Mouse (Mus musculus) frontal cortex, adult 2 months (tissue): ENCODE results near the gene Ralgps1. TPM values are rescaled to one million over a fixed set of nuclear protein-coding genes. Genes with fewer than 3 reads are reported as not detected.

Experiments
- DNase-seq, 2 experiments: peaks; one replicate each; pipeline ENCODE4 v3.0.0; 2022; ENCODE audit warnings: low spot score in 1 of 2; ENCODE audit errors: extremely low spot score in 1 of 2
- polyA plus RNA-seq: library from polyadenylated mRNA; depleted of rRNA; stranded (reverse); fragments of >200 nt; gene quantifications from 2 replicates; pipeline ENCODE4 v1.2.3, GENCODE M21; 2012; rRNA removed

Gene Ralgps1
- polyA plus RNA-seq = 55.7 and 63.9 TPM in 2 replicates

DNA sequence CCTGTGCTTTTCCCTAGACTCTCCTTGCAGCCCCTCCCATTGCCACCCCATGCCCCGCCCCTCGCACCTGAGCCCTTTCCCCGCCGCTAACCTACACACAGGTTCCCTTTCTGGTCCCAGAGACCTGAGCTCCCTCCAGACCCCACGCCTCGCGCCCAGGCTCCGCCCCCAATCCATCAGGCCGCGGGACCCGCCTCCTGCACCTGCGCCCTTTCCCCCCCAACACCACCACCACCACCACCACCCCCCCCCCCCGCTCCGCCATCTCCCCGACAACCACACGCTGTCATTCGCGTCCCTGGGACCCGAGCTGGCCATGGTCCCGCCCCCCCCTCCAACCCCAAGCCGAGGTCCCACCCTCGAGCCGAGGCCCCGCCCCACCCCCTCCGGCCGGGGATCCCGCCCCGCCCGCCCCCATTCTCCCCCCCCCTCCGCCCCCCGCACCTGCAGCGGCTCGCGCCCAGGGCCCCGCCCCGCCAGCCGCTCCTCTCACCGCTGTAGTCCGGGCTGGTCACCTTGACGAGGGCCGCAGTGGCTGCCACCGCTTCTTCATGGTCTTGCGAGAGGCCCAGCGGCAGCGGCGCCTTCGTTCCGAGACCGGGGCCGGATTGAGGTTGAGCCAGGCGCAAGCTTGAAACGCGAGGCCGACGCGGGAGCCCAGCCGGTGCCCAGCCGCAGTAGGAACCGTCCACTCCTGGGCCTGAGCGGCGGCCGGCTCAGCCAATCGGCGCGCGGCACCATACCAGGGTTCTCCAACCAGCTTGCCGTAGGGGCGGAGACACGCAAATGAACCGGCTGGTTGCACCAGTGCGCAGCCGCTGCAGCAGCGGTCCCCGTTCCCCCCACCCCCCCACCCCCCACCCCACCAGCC, at the start of gene Ralgps1:
Gene Ralgps1, minus strand, starts transcription at position 710 of the 871 bp plus-strand sequence.
- DNase-seq = peak; percentile 95 to 98

DNA sequence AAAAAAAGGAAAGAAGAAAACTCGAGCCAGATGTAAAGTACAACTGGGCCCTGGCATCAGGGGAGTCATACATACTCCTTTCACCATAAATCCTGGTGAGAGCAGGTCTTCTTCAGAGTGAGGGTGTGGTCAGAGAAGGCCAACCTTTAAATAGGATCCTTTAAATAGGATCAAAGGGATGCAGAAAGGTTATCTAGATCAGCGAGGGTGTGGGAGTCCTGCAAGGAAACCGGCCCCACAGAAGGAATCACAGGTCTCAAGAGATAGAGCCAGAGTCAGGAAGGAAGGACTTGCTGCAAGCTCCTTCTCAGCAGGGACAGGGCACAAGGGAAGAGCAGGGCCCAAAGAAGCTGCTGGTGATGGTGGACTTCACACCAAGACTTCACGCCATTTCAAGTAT, 46.2 kb upstream of the Ralgps1 start:
- DNase-seq = no peak

DNA sequence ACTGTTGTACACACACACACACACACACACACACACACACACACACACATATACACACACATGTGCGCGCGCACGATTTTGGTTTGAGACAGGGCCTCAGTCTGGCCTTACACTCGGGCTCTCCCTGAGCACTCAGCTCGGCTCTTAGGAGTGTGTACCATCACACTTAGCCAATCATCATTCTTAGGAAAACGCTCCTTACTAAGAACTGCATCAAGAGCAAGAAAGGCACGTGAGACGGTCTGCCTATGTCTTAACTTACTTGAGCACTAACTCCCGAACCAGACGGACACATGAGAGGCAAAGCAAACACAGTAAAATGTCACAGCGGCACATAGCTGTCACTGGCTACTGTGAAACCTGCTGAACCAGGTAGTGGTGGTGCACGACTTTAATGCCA, 42.7 kb upstream of the Ralgps1 start:
- no peak for DNase-seq

DNA sequence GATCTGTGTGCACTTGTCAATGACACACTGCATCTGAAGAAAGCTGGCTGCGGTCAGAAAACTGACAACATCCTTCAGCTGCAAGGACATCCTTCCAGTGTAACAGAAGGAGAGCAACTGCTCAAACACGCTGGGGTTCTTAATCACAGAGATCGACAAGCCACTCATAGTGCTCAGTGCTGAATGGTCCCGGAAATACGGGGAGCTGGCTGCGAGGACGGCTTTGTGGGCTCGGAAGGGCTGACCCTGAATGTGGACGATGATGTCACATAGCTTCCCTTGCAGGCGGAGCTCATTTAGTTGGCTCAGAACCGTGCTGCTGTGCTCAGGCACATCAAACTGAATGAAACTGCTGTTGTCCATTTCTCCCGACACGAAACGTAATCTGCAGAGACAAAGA, 40.8 kb upstream of the Ralgps1 start:
- no peak for DNase-seq

DNA sequence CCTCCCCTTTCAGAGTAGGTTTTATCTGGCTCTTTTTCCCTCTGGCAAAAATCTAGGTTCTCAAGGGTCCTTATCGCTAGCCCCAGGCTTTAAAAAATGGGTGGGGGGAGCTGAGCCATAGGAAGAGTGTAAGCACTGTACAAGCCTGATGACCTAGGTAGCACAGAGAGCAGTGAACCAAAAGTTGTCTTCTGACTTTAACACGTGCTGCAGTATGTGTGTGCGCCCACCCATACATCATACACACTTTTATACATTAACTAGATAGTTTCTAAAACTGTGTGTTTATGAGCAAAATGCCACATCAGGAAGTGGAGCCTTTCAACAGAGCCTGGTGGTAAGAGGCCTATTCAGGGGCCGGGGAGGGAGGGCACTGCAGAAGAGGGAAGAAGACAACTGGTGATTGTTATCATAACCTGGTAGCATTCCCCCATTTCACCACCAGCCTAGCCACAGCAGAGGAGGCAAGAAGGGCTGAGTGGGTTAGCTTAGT, 32.3 kb upstream of the Ralgps1 start:
- DNase-seq = no peak

DNA sequence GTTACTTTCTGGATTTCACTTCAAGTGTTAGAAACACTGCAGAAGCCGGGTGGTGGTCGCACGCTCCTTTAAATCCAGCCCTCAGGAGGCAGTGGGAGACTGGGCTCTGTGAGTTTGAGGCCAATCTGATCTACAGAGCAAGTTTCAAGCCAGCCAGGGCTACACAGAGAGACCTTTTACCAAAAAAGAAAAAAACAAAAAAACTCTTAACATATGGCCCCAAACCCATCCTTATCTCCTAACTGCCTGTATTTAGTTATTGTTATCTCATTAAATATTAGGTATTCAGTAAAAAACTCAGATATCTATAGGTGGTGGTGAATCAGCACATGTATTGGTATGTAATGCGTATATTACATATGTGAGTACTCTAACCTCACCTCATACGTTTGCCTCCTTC, 31.4 kb upstream of the Ralgps1 start:
- no peak for DNase-seq

DNA sequence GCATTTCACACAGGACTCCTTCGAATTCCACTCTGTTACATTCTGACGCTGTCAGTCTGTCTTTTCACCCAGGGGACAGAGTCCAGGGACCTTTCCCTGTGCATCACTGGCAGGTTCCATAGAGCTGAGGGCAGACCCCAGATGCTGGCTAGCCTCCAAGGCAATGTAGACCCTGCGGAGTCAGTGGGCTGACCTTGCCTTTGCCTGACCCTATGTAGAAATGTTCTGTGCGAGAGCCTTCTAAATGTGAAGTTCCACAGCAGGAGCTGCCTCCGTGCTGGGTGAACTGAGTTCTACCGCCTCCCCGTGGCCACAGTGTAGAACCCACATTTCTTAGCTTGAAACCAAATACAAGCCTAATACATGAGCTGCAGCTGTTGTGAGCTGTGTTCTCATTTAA, 30.9 kb upstream of the Ralgps1 start:
- DNase-seq = peak in 1 of 2 experiments; percentile 86

DNA sequence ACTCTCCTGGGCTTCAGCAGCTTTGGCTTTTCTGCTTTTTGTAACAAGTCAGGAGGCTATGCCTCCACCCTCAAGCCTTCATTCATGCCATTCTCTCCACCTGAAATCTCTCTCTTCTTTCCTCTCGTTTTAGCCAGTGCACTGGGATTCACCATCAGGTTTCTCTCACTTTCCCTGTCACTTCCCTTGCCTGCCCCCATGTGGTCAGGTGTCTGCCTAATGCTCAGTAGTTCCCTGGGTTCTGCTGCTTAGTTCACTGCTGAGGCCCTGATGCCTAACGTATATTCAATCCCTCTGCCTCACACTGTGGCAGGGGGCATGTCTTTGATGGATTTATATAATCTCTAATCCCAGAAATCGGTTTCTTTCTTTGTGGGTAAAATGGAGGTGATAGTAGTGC, 29.9 kb upstream of the Ralgps1 start:
- DNase-seq = peak in 1 of 2 experiments; percentile 54

DNA sequence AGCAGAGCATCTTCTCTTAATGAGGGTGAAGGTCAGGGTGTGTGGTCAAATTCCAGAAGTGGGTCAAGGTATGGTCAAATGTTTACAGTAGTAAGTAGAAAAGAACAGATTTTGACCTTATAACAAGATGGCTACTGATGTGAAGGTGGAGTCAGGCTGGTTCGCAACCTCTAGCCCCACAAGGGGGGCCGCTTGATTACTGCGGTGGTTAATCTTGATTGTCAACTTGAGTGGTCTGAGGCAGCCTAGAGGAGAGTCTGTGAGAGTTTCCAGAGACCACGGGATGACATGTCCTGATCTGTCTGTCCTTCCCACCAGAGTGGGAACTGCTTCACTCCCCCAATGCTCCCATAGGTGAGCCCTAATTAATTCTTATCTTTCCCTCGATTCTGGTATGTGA, 29.3 kb upstream of the Ralgps1 start:
- DNase-seq = no peak

DNA sequence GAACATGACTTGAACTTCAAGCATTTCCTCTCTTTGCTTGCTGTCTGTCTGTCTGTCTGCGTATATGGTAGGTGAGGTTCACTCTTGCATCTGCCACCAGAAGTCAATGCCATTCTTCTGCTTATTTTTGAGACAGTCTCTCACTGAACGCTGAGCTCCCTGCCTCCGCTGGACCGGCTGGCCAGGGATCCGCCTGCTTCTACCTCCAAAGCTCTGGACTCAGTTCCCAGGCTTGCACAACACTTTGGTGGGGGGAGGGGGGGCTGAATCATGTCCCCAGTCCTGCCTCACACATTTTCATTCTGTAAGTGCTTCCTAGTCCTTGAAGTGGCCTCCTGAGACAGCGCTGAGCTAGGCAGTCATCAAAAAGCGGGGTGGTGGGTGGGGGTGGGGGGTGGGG, 27.8 kb upstream of the Ralgps1 start:
- no peak for DNase-seq

DNA sequence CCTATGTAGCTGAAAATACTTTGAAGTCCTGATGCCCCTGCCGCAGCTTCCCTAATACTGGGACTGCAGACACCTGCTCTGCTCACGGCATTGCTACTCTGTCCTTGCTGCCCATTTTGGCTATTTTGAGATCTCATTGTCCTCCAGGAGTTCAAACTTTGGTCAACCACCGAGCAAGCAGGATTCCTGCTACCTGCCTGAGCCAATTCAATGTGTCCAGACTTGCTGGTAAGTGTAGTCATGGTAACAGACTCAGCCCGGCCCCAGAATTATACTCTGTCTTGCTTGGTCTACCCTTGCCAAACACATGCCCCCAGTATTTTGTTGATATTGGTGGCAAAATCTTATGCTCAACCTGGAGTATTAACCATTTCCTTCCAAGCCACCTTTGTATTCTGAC, 25.8 kb upstream of the Ralgps1 start:
- DNase-seq = no peak

DNA sequence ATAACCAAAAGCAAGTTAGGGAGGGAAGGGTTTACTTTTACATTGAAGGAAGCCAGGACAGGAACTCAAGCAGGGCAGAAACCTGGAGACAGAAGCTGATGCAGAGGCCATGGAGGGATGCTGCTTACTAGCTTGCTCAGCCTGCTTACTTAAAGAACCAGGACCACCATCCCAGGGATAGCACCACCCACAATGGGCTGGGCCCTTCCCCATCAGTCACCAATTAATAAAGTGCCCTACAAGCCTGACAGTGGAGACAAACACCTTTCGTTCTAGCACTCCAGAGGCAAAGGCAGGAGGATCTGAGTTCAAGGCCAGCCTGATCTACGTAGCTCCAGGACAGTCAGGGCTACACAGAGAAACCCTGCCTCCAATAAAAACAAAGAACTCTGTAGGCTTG, 23.8 kb upstream of the Ralgps1 start:
- no peak for DNase-seq

DNA sequence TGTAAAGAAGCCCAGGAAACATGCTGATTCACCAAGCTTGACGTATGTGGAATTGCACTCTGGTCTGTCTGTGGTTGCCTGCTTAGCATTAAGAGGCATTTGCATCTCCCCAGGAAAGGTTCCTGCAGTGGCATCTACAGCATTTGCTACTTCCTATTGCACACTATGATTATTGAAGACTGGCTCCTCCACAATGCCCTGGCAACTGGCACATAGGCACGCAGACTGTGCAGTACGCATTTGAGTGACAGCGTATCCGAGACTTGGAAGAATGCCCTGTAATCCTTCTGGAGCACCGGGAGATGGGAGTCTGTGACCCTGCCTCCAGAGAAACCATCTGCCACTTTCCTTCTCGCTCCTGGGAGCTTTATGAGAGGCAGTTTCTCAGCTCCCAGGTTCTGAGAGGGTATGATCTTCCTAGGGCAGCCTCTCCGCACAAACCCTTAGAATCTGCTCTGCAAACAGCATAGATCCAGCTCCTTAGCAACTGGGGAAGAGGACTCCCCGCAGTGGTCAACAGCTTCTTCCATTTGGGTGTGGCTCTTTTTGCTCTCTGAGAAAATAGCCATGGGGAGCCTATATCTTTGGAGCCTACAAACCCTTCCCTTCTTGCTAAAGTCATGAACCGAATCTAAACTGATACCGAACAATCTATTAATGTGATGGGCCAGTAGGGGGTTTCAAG, 22.8 kb upstream of the Ralgps1 start:
- DNase-seq = peak in 1 of 2 experiments; percentile 63

DNA sequence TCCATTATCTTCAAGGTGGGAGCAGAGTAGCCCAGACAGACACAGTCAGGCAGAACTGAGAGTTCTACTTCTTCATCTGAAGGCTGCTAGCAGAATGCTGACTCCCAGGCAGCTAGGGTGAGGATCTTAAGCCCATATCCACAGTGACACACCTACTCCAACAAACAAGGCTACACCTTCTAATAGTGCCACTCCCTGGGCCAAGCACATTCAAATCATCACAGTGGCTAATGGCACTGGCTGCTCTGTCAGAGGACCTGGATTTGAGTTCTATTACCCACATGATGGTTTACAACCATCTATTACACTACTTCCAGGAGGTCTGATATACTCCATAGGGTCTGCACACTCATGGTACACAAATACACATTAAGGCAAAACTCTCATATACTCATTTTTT, 21.7 kb upstream of the Ralgps1 start:
- DNase-seq = no peak

DNA sequence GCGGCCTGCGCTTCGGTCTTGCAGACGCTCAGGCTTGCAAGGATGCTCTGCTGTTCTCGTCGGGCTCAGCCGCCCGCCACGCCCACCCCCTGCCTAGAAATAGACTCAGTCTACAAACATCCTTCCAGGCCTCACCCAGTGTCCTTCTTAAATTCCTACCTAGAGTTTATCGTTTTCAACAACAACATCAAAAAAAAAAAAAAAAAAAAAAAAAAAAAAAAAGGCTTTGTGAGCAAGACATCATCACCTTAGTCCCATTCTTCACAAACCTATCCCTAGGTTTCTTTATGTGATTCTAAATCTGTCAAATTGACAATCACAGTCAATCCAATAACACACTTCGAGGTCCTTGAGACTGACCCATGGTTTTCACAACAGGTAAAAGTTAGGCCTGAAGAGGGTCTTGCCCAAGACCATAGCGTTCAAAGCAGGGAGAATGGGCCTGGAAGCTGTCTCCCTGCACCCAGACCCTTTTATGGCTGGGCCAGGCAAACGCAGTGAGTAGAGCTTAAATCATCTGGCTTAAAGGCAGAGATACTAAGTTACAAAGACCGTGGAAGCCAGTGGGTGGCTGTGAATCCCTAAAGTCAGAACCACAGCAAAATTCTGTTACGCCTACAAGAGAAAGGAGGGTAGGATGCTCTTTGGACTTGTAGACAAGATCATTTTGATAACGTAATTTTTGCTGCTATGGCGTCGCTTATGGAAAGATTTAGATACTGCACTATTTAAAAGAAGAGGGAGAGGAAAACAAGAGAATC, 542 bp upstream of the Ralgps1 start:
- DNase-seq = peak in 1 of 2 experiments; percentile 45

DNA sequence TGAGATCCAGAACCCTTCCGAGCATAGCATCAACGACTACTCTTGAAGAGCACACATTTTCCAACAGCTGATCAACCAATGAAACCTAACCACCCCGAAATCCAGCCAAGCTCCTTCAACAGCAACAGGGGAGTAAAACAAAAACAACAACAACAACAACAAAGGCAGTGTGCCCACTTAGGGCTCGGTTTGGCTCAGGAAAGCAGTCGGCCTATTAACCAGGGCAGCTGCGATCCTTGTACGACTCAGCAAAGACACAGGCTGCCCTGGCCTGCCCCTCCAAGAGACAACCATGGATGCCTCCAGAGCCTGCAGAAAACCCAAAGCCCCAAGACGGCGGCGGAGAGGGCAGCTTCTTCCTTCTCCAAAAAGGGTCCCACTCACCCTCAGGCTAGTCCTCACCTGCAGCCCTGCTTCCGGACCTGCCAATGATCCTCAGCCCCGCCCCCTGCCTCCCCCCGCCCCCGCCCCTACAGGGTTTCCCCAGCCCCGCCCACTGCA, 960 bp downstream of the Ralgps1 start:
- DNase-seq = no peak

DNA sequence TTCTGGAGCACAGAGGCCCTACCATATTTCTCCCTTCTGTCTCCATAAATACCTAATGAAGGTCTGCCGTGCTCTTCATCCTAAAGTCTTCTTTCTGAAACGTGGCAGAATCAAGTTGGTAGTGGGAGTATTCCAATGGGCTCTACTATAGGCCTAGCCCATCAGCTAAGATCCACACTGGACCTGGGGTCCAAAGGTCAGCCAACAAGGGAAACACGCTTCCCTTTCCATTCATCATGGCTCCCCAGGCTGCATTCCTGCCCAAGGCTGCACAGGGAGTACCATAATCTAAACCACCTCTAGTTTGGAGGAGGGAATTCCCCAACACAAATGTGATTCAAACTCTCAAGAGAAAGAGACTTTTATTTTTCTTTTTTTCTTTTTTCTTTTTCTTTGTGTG, 1.8 kb downstream of the Ralgps1 start:
- no peak for DNase-seq

DNA sequence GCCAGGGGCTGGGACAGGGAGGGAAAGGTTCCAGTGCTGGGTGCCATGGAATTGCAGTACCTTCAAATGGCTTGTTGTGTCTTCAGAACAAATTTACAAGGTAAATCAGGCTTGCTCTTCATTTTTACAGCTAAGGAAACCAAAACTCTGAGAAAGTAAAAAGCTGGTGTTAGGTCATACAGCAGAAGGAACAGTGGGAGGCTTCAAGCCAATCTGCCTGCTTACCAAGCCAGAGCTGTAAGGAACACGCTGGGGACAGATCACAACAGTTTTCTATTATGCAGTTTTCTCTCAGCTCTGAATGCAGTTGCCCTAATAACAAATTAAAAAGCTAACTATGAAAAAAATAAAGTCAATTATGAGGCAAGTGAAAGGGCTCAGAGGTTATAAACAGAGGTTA, 2.8 kb downstream of the Ralgps1 start:
- DNase-seq = no peak

DNA sequence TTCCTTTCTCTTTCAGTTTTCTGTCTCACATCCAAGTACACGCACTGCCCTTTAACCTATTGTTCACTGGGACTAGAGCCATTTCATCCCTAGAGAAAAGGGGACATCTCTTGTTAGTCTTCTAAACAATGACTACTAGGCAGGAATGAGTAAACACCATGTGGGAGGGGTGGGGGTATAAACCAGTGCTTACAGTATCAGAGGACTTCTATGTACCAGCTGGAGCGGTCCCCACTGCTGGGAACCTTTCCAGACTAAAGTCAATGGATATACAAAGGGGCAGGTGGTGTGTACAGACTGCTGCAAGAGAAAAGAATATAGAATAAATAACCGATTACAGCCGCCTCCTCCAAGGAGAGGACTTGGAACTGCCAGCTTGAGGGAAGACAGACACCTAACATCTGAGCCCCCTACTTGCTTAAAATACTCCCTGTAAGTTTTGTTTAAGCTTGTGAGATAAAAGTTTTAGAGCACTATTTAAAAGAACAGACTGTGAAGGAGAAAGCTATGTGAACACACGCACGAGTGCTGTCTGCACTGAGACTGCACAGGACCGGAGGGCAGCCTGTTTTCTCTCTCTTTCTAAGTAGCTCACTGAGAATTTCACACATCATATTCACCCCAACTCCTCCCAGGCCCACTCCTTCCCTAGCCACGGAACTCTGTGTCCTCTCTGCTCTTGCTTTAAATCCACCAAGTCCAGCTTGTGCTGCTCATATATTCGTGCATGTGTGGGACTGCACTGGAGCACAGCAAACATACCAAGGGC, 5.4 kb downstream of the Ralgps1 start:
- DNase-seq = peak in 1 of 2 experiments; percentile 48

DNA sequence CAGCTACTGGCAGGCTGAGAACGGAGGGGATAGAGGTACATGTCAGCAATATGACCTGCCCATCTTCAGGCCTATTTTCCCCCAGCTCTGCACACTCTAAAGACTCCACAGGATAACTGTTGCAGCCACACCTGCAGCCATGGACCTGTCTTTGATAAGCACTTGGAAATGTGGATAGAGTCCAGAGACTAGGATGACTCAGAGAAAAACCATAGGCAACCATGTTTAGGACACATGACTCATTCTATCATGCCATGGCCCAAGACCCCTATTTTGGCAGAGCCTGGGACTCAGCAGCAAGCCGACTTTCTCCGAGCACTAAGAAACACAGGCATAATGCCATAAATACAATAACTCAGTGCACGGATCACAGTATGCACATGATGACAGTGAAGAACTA, 6.6 kb downstream of the Ralgps1 start:
- no peak for DNase-seq
